Mouse (Mus musculus) bone marrow macrophage, adult 2 months (primary cell): ENCODE data around the gene Cisd2.

ENCODE experiments used
- CTCF ChIP-seq: IDR thresholded peaks from 2 replicates; pipeline ENCODE4 v1.5.1; 2012; ENCODE audit warnings: low read depth, mild to moderate bottlenecking, low read length, moderate library complexity
- POLR2A ChIP-seq: IDR thresholded peaks from 2 replicates; pipeline ENCODE4 v1.6.1; 2012; ENCODE audit warnings: mild to moderate bottlenecking, low read depth, low read length, borderline replicate concordance

DNA sequence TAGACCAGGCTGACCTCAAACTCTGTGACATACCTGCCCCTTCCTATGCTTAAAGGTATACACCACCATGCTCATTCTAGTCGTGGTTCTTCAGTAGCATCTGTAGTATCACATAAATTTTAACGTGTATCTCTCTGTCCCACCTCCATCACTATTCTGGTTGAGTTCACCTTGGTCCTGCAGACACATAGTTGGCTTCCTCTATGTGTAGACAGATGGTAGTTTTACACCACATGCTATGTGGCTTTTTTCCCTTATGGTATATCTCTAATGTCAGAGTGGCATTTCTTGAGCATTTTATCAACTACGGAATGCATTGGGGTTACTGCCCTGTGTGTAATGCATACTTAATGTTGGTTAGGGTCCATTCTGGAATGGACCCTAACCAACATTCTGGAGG, 45.4 kb upstream of the Cisd2 start:
- TF ChIP-seq CTCF (no peak), POLR2A (no peak)
